Comparison of ENCODE assay signal across 13 mouse cellular contexts in the genomic region with DNA sequence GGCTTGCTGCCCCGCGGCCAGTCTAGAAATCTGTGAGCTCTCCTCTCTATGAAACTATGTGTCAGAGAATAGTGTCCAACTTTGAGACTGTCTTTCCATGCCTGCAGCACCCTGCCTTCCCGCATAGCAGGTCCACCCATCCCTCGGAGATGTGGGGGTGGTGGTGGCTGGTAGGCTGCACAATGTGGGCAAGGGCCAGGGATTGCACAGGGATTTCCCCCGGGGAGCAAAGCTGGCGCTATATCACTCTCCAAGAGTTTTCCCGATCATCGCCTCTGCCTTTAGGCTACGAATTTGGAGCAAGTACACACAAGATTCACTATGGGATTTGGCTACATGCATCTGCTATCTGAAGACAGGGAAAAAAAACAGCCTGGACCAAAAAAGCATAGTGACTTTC. TPM values are rescaled to one million over a fixed set of nuclear protein-coding genes. Genes with fewer than 3 reads are reported as not detected.
DNase-seq lines count a peak whose midpoint lies in the region; ATAC-seq lines count a peak whose summit lies in the region.
"Had no signal": no experiment of that assay in that cellular context is flagged by ENCODE, and none has a peak within 500 bp of the region (broad histone marks: within the 10 kb centered on the region; RNA-seq: fewer than 3 reads in every experiment).

No protein-coding gene starts in this region.

- H3K27ac ChIP-seq in heart, embryonic 16.5 days (ENCODE audit: low read length), result no peak overlapping the region
- no peak overlapping the region for H3K27ac ChIP-seq in midbrain, embryonic 13.5 days
- H3K27ac ChIP-seq in midbrain, embryonic 10.5 days (replicated peaks), result no peak overlapping the region
- H3K27ac ChIP-seq in neural tube, embryonic 13.5 days (replicated peaks), result no peak overlapping the region
- no peak overlapping the region for H3K27ac ChIP-seq in liver, embryonic 12.5 days
- H3K27ac ChIP-seq: intestine, embryonic 15.5 days had no signal

- no peaks in the 10 kb centered on the region for H3K9me3 ChIP-seq in heart, embryonic 16.5 days (replicated peaks; ENCODE audit: control insufficient read depth, low read length)
- no peaks in the 10 kb centered on the region for H3K9me3 ChIP-seq in midbrain, embryonic 13.5 days
- H3K9me3 ChIP-seq in midbrain, embryonic 10.5 days (replicated peaks), result no peaks in the 10 kb centered on the region
- no peaks in the 10 kb centered on the region for H3K9me3 ChIP-seq in neural tube, embryonic 13.5 days
- H3K9me3 ChIP-seq in liver, embryonic 12.5 days (replicated peaks), result no peaks in the 10 kb centered on the region
- H3K9me3 ChIP-seq: intestine, embryonic 15.5 days had no signal

- H3K27me3 ChIP-seq in heart, embryonic 16.5 days (ENCODE audit: control insufficient read depth, insufficient read depth, low read length), result no peaks in the 10 kb centered on the region
- no peaks in the 10 kb centered on the region for H3K27me3 ChIP-seq in midbrain, embryonic 13.5 days
- H3K27me3 ChIP-seq in midbrain, embryonic 10.5 days (ENCODE audit: low read depth, poor library complexity, severe bottlenecking), result peaks cover 5% of the 10 kb centered on the region; the same call in 1 of the 2 replicates
- no peaks in the 10 kb centered on the region for H3K27me3 ChIP-seq in neural tube, embryonic 13.5 days
- H3K27me3 ChIP-seq in liver, embryonic 12.5 days (replicated peaks), result no peaks in the 10 kb centered on the region
- H3K27me3 ChIP-seq: intestine, embryonic 15.5 days had no signal

- no peaks in the 10 kb centered on the region for H3K36me3 ChIP-seq in heart, embryonic 16.5 days (ENCODE audit: control insufficient read depth, insufficient read depth)
- no peaks in the 10 kb centered on the region for H3K36me3 ChIP-seq in midbrain, embryonic 13.5 days
- H3K36me3 ChIP-seq in midbrain, embryonic 10.5 days, result no peaks in the 10 kb centered on the region
- H3K36me3 ChIP-seq in neural tube, embryonic 13.5 days, result no peaks in the 10 kb centered on the region
- H3K36me3 ChIP-seq in liver, embryonic 12.5 days, result no peaks in the 10 kb centered on the region
- H3K36me3 ChIP-seq: intestine, embryonic 15.5 days had no signal

- WGBS in heart, embryonic 16.5 days, result 61% methylated on average over 9 of the region's 9 CpGs
- WGBS in midbrain, embryonic 13.5 days, result 66% methylated on average over 9 of the region's 9 CpGs
- WGBS in midbrain, embryonic 10.5 days, result 79% methylated on average over 9 of the region's 9 CpGs
- 69% methylated on average over 9 of the region's 9 CpGs for WGBS in neural tube, embryonic 13.5 days
- 61% methylated on average over 9 of the region's 9 CpGs for WGBS in liver, embryonic 12.5 days (ENCODE audit: insufficient replicate concordance)

- no peak overlapping the region for H3K9ac ChIP-seq in heart, embryonic 16.5 days (ENCODE audit: low read length)
- no peak overlapping the region for H3K9ac ChIP-seq in midbrain, embryonic 13.5 days (replicated peaks)
- H3K9ac ChIP-seq in neural tube, embryonic 13.5 days, result no peak overlapping the region
- no peak overlapping the region for H3K9ac ChIP-seq in liver, embryonic 12.5 days
- H3K9ac ChIP-seq: intestine, embryonic 15.5 days had no signal

- no peaks in the 10 kb centered on the region for H3K4me1 ChIP-seq in heart, embryonic 16.5 days (ENCODE audit: control insufficient read depth, insufficient read depth, low read length)
- no peaks in the 10 kb centered on the region; the same call in 1 of the 2 replicates for H3K4me1 ChIP-seq in midbrain, embryonic 13.5 days (replicated peaks)
- H3K4me1 ChIP-seq in midbrain, embryonic 10.5 days, result peaks cover 6% of the 10 kb centered on the region
- H3K4me1 ChIP-seq in neural tube, embryonic 13.5 days (replicated peaks), result no peaks in the 10 kb centered on the region
- H3K4me1 ChIP-seq in liver, embryonic 12.5 days, result no peaks in the 10 kb centered on the region
- H3K4me1 ChIP-seq: intestine, embryonic 15.5 days had no signal

- peak; percentile 36; the same call in 1 of the 2 replicates for ATAC-seq in cerebellum, adult (ENCODE audit: insufficient number of reproducible peaks, low FRiP score, low TSS enrichment)
- no peak for ATAC-seq in heart, embryonic 16.5 days (replicated peaks; ENCODE audit: extremely low read depth, insufficient read depth, low FRiP score)
- no peak for ATAC-seq in midbrain, embryonic 13.5 days
- ATAC-seq in neural tube, embryonic 13.5 days (ENCODE audit: low read depth), result 0 out of 2 replicates have a peak, but pooled peaks have one; percentile 36
- no peak for ATAC-seq in liver, embryonic 12.5 days

- DNase-seq in cerebellum, adult 18-20 months, result no peak
- no peak for DNase-seq in heart, adult 18-20 months
- DNase-seq in midbrain, embryonic 10.5 days (ENCODE audit: low spot score), result no peak

- peak overlapping the region; percentile 70 for H3K4me2 ChIP-seq in heart, embryonic 16.5 days (ENCODE audit: low read depth, low read length)
- 0 out of 2 replicates have a peak overlapping the region, but pooled peaks have one; percentile 52 for H3K4me2 ChIP-seq in midbrain, embryonic 13.5 days (replicated peaks)
- no peak overlapping the region for H3K4me2 ChIP-seq in neural tube, embryonic 13.5 days
- H3K4me2 ChIP-seq in liver, embryonic 12.5 days, result no peak overlapping the region

- no peak overlapping the region for H3K4me3 ChIP-seq in heart, embryonic 16.5 days (ENCODE audit: low read length)
- H3K4me3 ChIP-seq in midbrain, embryonic 13.5 days (replicated peaks), result no peak overlapping the region
- H3K4me3 ChIP-seq in midbrain, embryonic 10.5 days, result no peak overlapping the region
- H3K4me3 ChIP-seq in neural tube, embryonic 13.5 days, result no peak overlapping the region
- no peak overlapping the region for H3K4me3 ChIP-seq in liver, embryonic 12.5 days
- H3K4me3 ChIP-seq: intestine, embryonic 15.5 days had no signal

RNA-seq across cellular contexts. Expression of gene 4930579F01Rik, which starts 3.9 kb away (rescaled TPM):
- not detected in 2 replicates for polyA plus RNA-seq in heart, embryonic 16.5 days (2015; fragmentation: Nextera tagmentation; extraction: Ambion mirVana)
- total RNA-seq in heart, adult 18-20 months (2021), result not detected
- polyA plus RNA-seq in midbrain, embryonic 13.5 days (2015; fragmentation: Nextera tagmentation; extraction: Ambion mirVana), result not detected in 2 replicates
- polyA plus RNA-seq in midbrain, embryonic 10.5 days (2016; fragmentation: Nextera tagmentation; extraction: Ambion mirVana), result not detected in 2 replicates
- not detected in 2 replicates for polyA plus RNA-seq in neural tube, embryonic 13.5 days (2015; fragmentation: Nextera tagmentation; extraction: Ambion mirVana)
- polyA plus RNA-seq in liver, embryonic 12.5 days (2016; fragmentation: Nextera tagmentation; extraction: Ambion mirVana), result not detected in 2 replicates
- total RNA-seq: adrenal gland, adult 8-10 months; gastrocnemius, postnatal 36 days; layer of hippocampus, postnatal 14 days had no signal
- polyA plus RNA-seq: thymus, postnatal 0 days had no signal

RNA-seq across cellular contexts. Expression of gene Adh7, which starts 20.0 kb away (rescaled TPM):
- polyA plus RNA-seq in heart, embryonic 16.5 days (2015; fragmentation: Nextera tagmentation; extraction: Ambion mirVana), result 0.30 TPM in 2 replicates
- total RNA-seq in heart, adult 18-20 months (2021), result under 1 TPM; 0.45 to 0.93 TPM
- 0.46 and 0.66 TPM in 2 replicates for polyA plus RNA-seq in midbrain, embryonic 13.5 days (2015; fragmentation: Nextera tagmentation; extraction: Ambion mirVana)
- 0.25 TPM in 1 of 2 replicates, not detected in the other for polyA plus RNA-seq in midbrain, embryonic 10.5 days (2016; fragmentation: Nextera tagmentation; extraction: Ambion mirVana)
- polyA plus RNA-seq in neural tube, embryonic 13.5 days (2015; fragmentation: Nextera tagmentation; extraction: Ambion mirVana), result 0.14 and 0.41 TPM in 2 replicates
- 0.19 and 0.26 TPM in 2 replicates for polyA plus RNA-seq in liver, embryonic 12.5 days (2016; fragmentation: Nextera tagmentation; extraction: Ambion mirVana)

RNA-seq across cellular contexts. Expression of gene Mttp, which starts 52.8 kb away (rescaled TPM):
- 6.5 and 7.9 TPM in 2 replicates for polyA plus RNA-seq in heart, embryonic 16.5 days (2015; fragmentation: Nextera tagmentation; extraction: Ambion mirVana)
- 1 to 10 TPM; 7.3 to 7.8 TPM for total RNA-seq in heart, adult 18-20 months (2021)
- polyA plus RNA-seq in midbrain, embryonic 13.5 days (2015; fragmentation: Nextera tagmentation; extraction: Ambion mirVana), result 10.3 and 11.9 TPM in 2 replicates
- polyA plus RNA-seq in midbrain, embryonic 10.5 days (2016; fragmentation: Nextera tagmentation; extraction: Ambion mirVana), result 11.3 and 12.5 TPM in 2 replicates
- polyA plus RNA-seq in neural tube, embryonic 13.5 days (2015; fragmentation: Nextera tagmentation; extraction: Ambion mirVana), result 7.6 and 10.4 TPM in 2 replicates
- 36.3 and 37.0 TPM in 2 replicates for polyA plus RNA-seq in liver, embryonic 12.5 days (2016; fragmentation: Nextera tagmentation; extraction: Ambion mirVana)

RNA-seq across cellular contexts. Expression of gene Trmt10a, which starts 54.3 kb away (rescaled TPM):
- polyA plus RNA-seq in heart, embryonic 16.5 days (2015; fragmentation: Nextera tagmentation; extraction: Ambion mirVana), result 5.2 and 7.0 TPM in 2 replicates
- 1 to 10 TPM; 1.9 to 2.0 TPM for total RNA-seq in heart, adult 18-20 months (2021)
- polyA plus RNA-seq in midbrain, embryonic 13.5 days (2015; fragmentation: Nextera tagmentation; extraction: Ambion mirVana), result 8.9 and 9.3 TPM in 2 replicates
- polyA plus RNA-seq in midbrain, embryonic 10.5 days (2016; fragmentation: Nextera tagmentation; extraction: Ambion mirVana), result 17.8 and 19.5 TPM in 2 replicates
- polyA plus RNA-seq in neural tube, embryonic 13.5 days (2015; fragmentation: Nextera tagmentation; extraction: Ambion mirVana), result 7.2 and 9.0 TPM in 2 replicates
- polyA plus RNA-seq in liver, embryonic 12.5 days (2016; fragmentation: Nextera tagmentation; extraction: Ambion mirVana), result 8.8 and 11.0 TPM in 2 replicates

Comparison
In these comparisons a context has a peak if more than half of its experiments do, and no peak if none do; other contexts are left out.
1. ATAC-seq: peak in cerebellum, adult (single experiment) and neural tube, embryonic 13.5 days (single experiment); none in heart, embryonic 16.5 days (single experiment), midbrain, embryonic 13.5 days (single experiment) and liver, embryonic 12.5 days (single experiment).
2. H3K4me2 ChIP-seq: peak in heart, embryonic 16.5 days (single experiment) and midbrain, embryonic 13.5 days (single experiment); none in neural tube, embryonic 13.5 days (single experiment) and liver, embryonic 12.5 days (single experiment).